Mouse (Mus musculus): ENCODE measurements at regions not wholly inside any gene's neighbourhood (a gene's known extent, or its start where the extent isn't known, plus 50 kb on each side); places are given as distances from the start of the nearest gene placed in this dataset.
"Not testable (repeated sequence)": the region's sequence is repeated elsewhere in the genome, so short reads cannot be mapped to it uniquely, and the experiment has no call there.

DNA sequence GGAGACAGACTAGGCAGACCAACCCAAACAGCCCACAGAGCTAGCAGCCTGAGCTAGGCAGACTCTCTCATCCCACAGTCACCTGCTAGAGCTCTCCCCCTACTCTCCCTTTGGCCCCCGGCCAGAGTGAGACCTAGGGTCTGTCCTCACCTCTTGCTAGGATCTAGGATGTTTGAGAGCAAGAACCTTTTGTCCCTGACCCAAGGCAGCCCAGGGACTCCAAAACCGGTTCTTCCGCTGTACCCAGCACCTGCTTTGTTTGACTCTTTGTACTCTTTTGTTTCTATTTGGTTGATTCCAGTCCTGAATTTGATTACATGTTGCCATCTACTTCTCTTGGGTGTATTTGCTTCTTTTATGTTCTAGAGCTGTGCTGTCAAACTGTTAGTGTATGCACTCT, 75.3 kb downstream of the H60c start:
- DNase-seq, result no peak

DNA sequence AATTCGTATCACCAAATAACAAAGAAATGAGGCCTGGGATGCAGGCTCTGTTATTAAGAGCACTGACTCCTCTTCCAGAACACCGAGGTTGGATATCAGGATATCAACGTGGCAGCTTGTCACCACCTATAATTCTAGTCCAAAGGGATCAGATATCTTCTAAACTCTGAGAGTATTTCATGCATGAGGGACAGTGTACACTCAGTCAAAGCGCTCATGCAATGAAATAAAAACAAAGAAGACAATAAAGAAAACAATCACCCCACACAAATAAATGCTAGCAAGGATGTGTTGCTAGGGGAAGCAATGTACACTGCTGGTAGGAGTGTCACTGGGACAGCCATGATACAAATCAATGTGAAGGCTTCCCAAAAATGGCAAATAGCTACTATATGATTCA, 79.2 kb downstream of the H60c start:
- DNase-seq, result no peak

DNA sequence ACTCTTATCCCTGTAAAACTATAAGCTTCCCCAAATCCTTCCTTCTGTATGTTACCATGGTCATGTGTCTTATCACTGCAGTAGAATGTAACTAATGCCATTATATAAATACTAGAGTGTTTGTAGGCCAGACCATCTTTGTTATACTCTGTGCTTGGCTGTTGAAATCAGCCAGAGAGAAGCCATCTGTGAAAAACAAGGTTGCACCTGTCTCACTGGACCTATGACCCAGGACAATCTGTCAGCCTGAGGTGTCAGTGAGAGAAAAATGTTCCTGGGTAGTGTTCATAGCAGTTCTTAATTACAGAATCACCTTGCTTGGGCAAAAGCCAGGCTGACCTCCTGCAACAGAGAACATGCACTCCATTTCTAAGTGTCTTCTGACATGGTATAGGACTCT, 87.5 kb downstream of the H60c start:
- DNase-seq, result no peak

DNA sequence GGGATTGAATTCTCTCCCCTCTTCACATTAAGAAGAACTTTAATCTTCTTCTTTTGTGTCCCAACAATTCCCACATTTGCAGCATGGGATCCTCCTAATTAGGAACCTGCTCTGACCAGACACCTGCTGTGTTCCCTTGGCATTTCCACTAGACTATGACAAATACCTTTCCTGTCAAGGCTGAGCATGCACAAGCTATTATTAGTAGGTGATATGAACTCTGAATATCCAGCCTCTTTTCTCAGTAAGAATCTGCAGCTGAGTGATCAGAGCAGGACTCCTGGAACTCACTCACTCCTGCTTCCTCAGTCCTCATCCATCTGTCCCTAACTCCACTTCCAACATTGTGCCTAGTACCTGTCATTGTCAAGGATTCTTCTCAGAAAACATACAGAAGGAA, 94.0 kb downstream of the H60c start:
- DNase-seq, result no peak

DNA sequence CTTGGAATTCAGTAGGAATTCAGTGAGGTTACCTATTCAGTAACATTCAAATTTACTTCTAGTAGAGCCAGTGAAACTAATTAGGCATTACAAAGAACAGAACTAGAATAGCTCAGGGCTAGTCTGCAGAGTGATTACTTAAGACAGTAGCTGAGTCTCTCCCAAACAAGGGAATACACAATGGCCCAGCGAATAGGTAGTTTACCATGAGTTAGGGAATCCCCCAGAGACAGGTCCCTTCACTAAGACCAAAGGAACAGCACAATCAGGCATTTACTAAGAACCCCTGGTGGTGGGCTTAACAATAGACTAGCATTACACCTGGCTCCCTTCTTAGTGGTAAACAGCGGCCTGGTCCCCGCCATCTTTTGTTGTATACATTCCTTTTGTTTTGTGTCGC, 94.6 kb downstream of the H60c start:
- not testable (repeated sequence) for DNase-seq

DNA sequence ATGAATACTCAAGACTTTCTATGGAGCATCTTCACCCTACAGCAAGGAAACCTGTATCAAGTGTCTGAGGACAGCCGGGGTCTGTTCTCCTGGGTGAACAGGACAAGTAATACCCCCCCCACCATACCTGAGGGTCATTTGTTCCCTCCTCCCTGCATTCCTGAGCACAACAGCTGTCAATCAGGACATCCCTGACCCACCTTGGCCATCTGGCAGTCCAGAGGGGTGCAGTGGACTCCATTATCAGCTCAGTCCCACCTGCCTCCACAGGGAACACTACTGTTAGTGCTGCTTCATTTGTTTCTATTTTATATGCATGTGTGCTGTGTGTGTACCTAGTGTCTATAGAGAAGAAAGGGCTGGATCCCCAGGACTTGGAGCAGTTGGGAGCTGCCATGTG, 95.3 kb downstream of the H60c start:
- DNase-seq, result no peak

DNA sequence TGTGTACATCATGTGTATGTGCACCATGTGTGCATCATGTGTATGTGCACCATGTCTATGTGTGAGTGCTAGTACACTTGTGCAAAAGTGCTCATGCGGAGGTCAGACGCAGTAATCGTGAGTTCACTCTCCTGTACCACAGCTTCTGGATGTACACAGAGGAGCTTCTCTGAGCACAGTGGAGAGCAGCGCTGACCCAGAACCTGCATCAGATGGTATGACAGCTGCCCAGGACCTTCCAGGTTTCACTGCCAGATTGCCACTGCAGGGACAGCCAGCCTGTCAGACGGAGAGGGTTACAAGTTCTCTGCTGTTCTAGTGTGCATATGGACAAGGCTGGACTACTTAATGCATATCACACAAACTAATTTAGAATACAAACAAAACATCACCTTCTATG, 96.2 kb downstream of the H60c start:
- DNase-seq, result no peak

DNA sequence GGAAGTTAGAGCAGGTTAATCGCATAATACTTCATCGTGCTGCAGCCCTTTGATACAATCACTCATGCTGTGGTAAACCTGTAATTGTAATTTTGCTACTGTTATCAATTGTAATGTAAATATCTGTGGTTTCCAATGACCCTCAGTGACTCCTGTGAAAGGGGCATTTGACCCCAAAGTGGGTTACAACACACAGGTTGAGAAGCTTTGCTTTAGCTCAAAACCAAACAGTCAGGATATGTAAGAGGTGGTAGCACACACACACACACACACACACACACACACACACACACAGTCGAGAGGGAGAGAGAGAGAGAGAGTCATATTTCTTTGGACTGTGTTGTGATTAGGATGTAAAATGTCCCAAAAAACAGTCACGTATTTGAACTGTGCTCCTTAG, 112.0 kb downstream of the H60c start:
- no peak for DNase-seq

DNA sequence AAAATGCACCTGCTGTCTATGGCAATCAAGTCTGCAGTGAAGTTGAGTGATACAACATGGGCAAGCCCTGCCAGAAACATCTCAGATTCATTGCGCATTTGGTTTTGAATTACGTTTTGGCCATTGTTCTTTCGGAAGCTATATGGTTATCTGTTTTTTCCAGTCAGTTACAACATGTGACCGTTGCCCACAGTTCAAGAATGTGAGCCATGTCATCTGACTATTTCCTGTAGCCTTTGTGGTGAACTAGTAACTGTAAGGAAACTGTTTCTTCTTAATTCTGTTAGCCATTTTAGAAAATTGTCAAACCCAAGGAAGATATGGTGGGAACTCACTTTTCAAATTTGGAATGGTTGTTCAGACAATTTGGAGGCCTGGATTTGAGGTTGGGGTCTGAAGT, 119.4 kb downstream of the H60c start:
- DNase-seq, result no peak

DNA sequence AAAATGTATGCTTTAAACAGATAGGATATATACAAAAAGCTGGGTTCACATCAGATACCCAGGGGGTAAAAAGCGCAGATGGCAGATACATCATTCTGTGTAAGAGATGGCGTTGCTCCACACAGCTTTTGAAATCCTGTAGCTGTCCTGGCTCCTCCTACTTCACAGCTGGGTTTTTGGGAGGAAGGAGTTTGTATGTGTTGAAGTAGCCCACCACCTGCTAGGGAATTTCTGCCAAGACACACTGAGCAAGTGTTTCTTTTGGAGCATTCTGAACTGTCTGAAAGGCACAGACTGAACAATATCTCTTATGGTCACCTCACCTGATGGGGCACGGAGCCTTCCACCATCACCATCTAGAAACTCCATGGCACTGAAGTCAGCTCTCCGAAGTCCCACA, 128.3 kb downstream of the H60c start:
- no peak for DNase-seq

DNA sequence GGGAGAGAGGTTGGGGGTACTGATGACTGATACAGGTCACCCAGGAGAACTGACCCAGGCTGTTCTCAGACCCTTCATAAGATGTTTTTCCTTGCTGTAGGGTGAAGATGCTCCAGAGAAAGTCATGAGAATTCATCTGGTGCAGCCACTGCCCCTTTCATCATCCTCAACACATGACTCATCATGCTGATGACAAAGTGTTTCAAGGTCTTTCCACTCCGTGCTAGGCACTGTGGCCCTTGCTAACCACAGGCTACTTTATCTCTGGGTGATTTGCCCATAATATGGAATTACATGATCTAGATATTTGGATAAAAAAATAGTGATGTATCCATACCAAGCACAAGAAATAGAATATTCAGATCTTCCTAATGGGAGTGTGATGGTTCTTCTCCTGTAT, 140.1 kb downstream of the H60c start:
- no peak for DNase-seq

DNA sequence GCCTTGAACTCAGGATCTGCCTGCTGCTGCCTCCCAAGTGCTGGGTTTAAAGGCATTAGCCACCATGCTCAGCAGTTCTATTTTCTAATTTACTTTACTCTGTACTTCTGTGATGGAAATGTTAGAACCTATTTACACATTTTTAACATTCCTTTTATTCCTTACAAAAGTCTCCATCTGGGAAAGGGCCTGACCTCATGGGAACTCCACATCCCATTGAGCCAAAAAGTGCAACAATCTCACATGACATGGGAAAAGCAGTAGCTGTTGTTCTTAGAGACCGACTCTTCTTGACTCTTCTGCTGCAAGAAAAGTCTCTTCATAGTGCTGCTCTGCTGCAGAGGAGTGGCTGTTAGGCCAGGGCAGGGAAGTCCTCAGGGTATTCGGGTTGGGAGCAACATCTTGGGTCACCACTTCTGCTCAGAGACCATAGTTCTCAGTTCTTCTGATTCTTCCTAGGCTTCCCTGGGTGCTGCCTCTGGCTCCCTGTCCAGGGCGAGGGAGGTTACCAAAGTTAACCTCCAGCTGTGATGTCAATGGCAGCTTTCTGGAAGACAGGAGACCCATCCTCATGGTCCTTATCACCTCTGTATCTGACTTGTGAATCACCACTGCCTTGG, 150.0 kb downstream of the H60c start:
- DNase-seq, result no peak

DNA sequence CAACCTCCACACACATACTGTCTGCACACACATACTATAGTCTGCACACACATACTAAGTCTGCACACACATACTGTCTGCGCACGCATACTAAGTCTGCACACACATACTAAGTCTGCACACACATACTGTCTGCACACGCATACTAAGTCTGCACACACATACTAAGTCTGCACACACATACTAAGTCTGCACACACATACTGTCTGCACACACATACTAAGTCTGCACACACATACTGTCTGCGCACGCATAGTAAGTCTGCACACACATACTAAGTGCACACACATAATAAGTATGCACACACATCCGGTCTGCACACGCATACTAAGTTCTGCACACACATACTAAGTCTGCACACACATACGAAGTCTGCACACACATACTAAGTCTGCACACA, 153.2 kb downstream of the H60c start:
- peak in 1 of 2 experiments; percentile 2 for DNase-seq

DNA sequence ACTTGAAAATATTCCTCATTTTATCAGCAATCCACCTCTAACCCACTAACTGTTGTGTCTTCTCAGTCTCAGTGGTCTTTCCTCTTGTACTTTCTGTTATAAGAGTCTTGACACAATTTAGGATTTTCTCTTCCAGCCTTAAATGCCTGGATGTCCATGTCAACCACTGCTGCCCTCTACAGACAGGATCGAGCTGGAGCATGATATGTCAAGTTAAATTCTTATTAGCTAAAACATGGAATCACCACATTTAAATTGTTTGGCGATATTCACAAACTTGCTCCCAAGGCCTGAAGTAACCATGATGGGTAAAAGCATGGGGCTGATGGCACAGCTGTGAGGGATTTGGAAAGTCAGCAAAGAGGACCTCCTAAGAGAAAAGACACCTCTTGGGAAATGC, 159.6 kb downstream of the H60c start:
- DNase-seq, result not testable (repeated sequence)
